ENCODE assay signal across 23 mouse cellular contexts in genomic region chr5:92612756-92613155, GRCm38 (mm10). TPM values are rescaled to one million over a fixed set of nuclear protein-coding genes. Genes with fewer than 3 reads are reported as not detected.
"Had no signal": no experiment of that assay in that cellular context is flagged by ENCODE, and none has a peak within 500 bp of the region (broad histone marks: within the 10 kb centered on the region; RNA-seq: fewer than 3 reads in every experiment).

No protein-coding gene starts in this region.

- ATAC-seq: intestine, postnatal 0 days; liver, embryonic 12.5 days; midbrain, embryonic 15.5 days had no signal

- H3K36me3 ChIP-seq: limb, embryonic 10.5 days; limb, embryonic 13.5 days; liver, embryonic 12.5 days; liver, embryonic 15.5 days; lung, embryonic 15.5 days; midbrain, embryonic 10.5 days; midbrain, embryonic 15.5 days; neural tube, embryonic 12.5 days; neural tube, embryonic 15.5 days had no signal

- H3K27me3 ChIP-seq: limb, embryonic 13.5 days; liver, embryonic 12.5 days; liver, embryonic 15.5 days; lung, embryonic 15.5 days; megakaryocyte, embryonic 14.5 days; midbrain, embryonic 15.5 days; neural tube, embryonic 12.5 days; neural tube, embryonic 15.5 days had no signal

- H3K9me3 ChIP-seq: limb, embryonic 10.5 days; limb, embryonic 13.5 days; liver, embryonic 12.5 days; liver, embryonic 15.5 days; lung, embryonic 15.5 days; megakaryocyte, embryonic 14.5 days; midbrain, embryonic 10.5 days; midbrain, embryonic 15.5 days; neural tube, embryonic 12.5 days; neural tube, embryonic 15.5 days had no signal

- H3K9ac ChIP-seq: limb, embryonic 13.5 days; liver, embryonic 12.5 days; liver, embryonic 15.5 days; lung, embryonic 15.5 days; midbrain, embryonic 15.5 days; neural tube, embryonic 12.5 days; neural tube, embryonic 15.5 days had no signal

- DNase-seq: liver; lung, adult 18-20 months; lung, postnatal 10 days; lung, postnatal 36 days; right cerebral cortex, adult 18-20 months; right cerebral cortex, postnatal 14 days; right cerebral cortex, postnatal 4 days; thymus, adult 2 months; thymus, postnatal 14 days had no signal

- H3K4me1 ChIP-seq: limb, embryonic 10.5 days; limb, embryonic 13.5 days; liver, embryonic 12.5 days; lung, embryonic 15.5 days; megakaryocyte, embryonic 14.5 days; midbrain, embryonic 10.5 days; midbrain, embryonic 15.5 days; neural tube, embryonic 12.5 days; neural tube, embryonic 15.5 days had no signal

- H3K4me2 ChIP-seq: limb, embryonic 13.5 days; liver, embryonic 12.5 days; liver, embryonic 15.5 days; lung, embryonic 15.5 days; midbrain, embryonic 15.5 days; neural tube, embryonic 12.5 days; neural tube, embryonic 15.5 days had no signal

- H3K27ac ChIP-seq: limb, embryonic 10.5 days; limb, embryonic 13.5 days; liver, embryonic 12.5 days; liver, embryonic 15.5 days; lung, embryonic 15.5 days; midbrain, embryonic 10.5 days; midbrain, embryonic 15.5 days; neural tube, embryonic 12.5 days; neural tube, embryonic 15.5 days; stomach, postnatal 0 days had no signal

- H3K4me3 ChIP-seq: limb, embryonic 10.5 days; limb, embryonic 13.5 days; liver, embryonic 12.5 days; liver, embryonic 15.5 days; lung, embryonic 15.5 days; megakaryocyte, embryonic 14.5 days; midbrain, embryonic 10.5 days; midbrain, embryonic 15.5 days; neural tube, embryonic 12.5 days; neural tube, embryonic 15.5 days had no signal

RNA-seq across cellular contexts. Expression of gene Fam47e, which starts 57.9 kb away (rescaled TPM):
- polyA plus RNA-seq: intestine, embryonic 14.5 days; intestine, postnatal 0 days; limb, embryonic 10.5 days; limb, embryonic 13.5 days; midbrain, embryonic 10.5 days; neural tube, embryonic 12.5 days; stomach, embryonic 14.5 days; thymus, adult 2 months had no signal
